Mouse (Mus musculus): Measurements from ENCODE around the gene E330034G19Rik. TPM values are rescaled to one million over a fixed set of nuclear protein-coding genes. Genes with fewer than 3 reads are reported as not detected.
"Not testable (repeated sequence)": the region's sequence is repeated elsewhere in the genome, so short reads cannot be mapped to it uniquely, and the experiment has no call there.

Gene E330034G19Rik
- polyA plus RNA-seq, 1 experiment from 2014 or later, result not detected

GRCm38 (mm10) chr14:24275534-24275933 lies 17.5 kb upstream of the E330034G19Rik start:
- H3K27me3 ChIP-seq (replicated peaks; ENCODE audit: control insufficient read depth, insufficient read depth, low read length), result no peaks in the 10 kb centered on the region
- H3K9me3 ChIP-seq (ENCODE audit: control insufficient read depth), result no peaks in the 10 kb centered on the region

GRCm38 (mm10) chr14:24281278-24281677 lies 11.7 kb upstream of the E330034G19Rik start:
- no peaks in the 10 kb centered on the region for H3K27me3 ChIP-seq (replicated peaks; ENCODE audit: control insufficient read depth, insufficient read depth, low read length)
- no peaks in the 10 kb centered on the region for H3K4me1 ChIP-seq (replicated peaks; ENCODE audit: control insufficient read depth, insufficient read depth, low read length)
- no peak overlapping the region for H3K27ac ChIP-seq (ENCODE audit: low read depth, low read length)
- H3K4me3 ChIP-seq (ENCODE audit: low read depth, low read length), result no peak overlapping the region
- H3K36me3 ChIP-seq (ENCODE audit: control insufficient read depth, insufficient read depth), result no peaks in the 10 kb centered on the region
- ATAC-seq, result peak; percentile 43; the same call in 1 of the 2 replicates
- 50% methylated on average over 4 of the region's 4 CpGs for WGBS
- no peaks in the 10 kb centered on the region for H3K9me3 ChIP-seq (ENCODE audit: control insufficient read depth)
- TF ChIP-seq CTCF (IDR thresholded peaks at IDR 0.05; ENCODE audit: low read depth), result peak; percentile 25; the same call in 1 of the 2 replicates
- H3K4me2 ChIP-seq (replicated peaks; ENCODE audit: low read depth), result no peak overlapping the region
- H3K9ac ChIP-seq (ENCODE audit: low read depth, low read length), result no peak overlapping the region

More at GRCm38 (mm10) chr14:24275534-24275933, 17.5 kb upstream of the E330034G19Rik start:
- H3K36me3 ChIP-seq (ENCODE audit: control insufficient read depth, insufficient read depth), result no peaks in the 10 kb centered on the region
- no peak for ATAC-seq
- H3K4me1 ChIP-seq (replicated peaks; ENCODE audit: control insufficient read depth, insufficient read depth, low read length), result no peaks in the 10 kb centered on the region
- H3K4me2 ChIP-seq (replicated peaks; ENCODE audit: low read depth), result no peak overlapping the region
- peak; percentile 57 for TF ChIP-seq CTCF (IDR thresholded peaks at IDR 0.05; ENCODE audit: low read depth)
- no peak overlapping the region for H3K9ac ChIP-seq (ENCODE audit: low read depth, low read length)
- H3K27ac ChIP-seq (ENCODE audit: low read depth, low read length), result no peak overlapping the region
- H3K4me3 ChIP-seq (ENCODE audit: low read depth, low read length), result no peak overlapping the region
- WGBS, result 31% methylated on average over 2 of the region's 2 CpGs

DNA sequence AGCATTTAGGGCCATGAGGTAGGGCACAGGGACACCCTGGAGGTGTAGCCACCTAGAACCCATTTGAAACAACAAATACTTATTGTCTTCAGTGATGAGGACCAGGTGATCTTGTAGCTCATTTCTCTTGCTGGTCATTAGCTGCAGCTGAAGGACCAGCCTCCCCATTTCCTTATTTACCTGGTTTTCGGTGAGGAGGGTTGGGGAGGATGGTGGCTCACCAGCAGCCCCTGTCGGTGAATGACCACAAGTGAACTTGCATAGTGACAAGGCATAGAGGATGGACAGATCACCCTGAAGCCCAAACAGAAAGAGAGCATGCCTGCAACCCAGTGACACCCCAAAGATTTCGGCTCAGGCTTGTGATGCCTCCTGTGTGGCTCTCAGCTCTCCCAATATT lies 10.7 kb upstream of the E330034G19Rik start:
- no peaks in the 10 kb centered on the region for H3K27me3 ChIP-seq (replicated peaks; ENCODE audit: control insufficient read depth, insufficient read depth, low read length)
- no peak overlapping the region for H3K4me3 ChIP-seq (ENCODE audit: low read depth, low read length)
- ATAC-seq, result no peak
- H3K9me3 ChIP-seq (ENCODE audit: control insufficient read depth), result no peaks in the 10 kb centered on the region
- TF ChIP-seq CTCF (IDR thresholded peaks at IDR 0.05; ENCODE audit: low read depth), result 0 out of 2 replicates have a peak, but pooled peaks have one; percentile 30
- 66% methylated on average over 3 of the region's 3 CpGs for WGBS
- H3K27ac ChIP-seq (ENCODE audit: low read depth, low read length), result no peak overlapping the region
- H3K9ac ChIP-seq (ENCODE audit: low read depth, low read length), result no peak overlapping the region
- no peaks in the 10 kb centered on the region for H3K4me1 ChIP-seq (replicated peaks; ENCODE audit: control insufficient read depth, insufficient read depth, low read length)
- H3K4me2 ChIP-seq (replicated peaks; ENCODE audit: low read depth), result no peak overlapping the region
- H3K36me3 ChIP-seq (ENCODE audit: control insufficient read depth, insufficient read depth), result no peaks in the 10 kb centered on the region

DNA sequence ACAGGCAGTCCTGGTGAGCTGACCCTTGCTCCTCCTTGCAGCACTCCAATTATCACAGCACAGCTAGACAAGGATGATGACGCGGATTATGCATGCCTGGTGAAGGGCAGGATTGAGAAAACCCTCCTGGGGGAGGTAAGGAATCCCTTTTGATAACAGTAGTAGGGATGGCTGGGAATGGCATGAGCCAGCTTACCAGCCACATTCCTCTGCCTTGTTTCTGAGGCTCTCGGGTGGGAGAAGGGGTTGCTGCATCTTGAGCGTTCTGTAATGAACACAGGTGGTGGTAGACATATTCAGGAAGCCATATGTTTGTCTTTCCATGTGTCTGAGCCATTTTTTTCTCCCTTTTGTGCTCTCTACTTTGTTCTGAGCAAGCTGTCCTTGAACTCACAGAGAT lies 6.9 kb upstream of the E330034G19Rik start:
- H3K4me1 ChIP-seq (replicated peaks; ENCODE audit: control insufficient read depth, insufficient read depth, low read length), result no peaks in the 10 kb centered on the region
- ATAC-seq, result no peak
- WGBS, result 63% methylated on average over 4 of the region's 4 CpGs

GRCm38 (mm10) chr14:24290726-24291125 lies 2.3 kb upstream of the E330034G19Rik start:
- no peak for TF ChIP-seq CTCF (IDR thresholded peaks at IDR 0.05; ENCODE audit: low read depth)
- Histone ChIP-seq H3K27ac (ENCODE audit: low read depth, low read length) (no peak overlapping the region), H3K4me2 (replicated peaks; ENCODE audit: low read depth) (no peak overlapping the region), H3K4me1 (replicated peaks; ENCODE audit: control insufficient read depth, insufficient read depth, low read length) (no peaks in the 10 kb centered on the region), H3K9ac (ENCODE audit: low read depth, low read length) (no peak overlapping the region), H3K9me3 (ENCODE audit: control insufficient read depth) (no peaks in the 10 kb centered on the region), H3K27me3 (replicated peaks; ENCODE audit: control insufficient read depth, insufficient read depth, low read length) (no peaks in the 10 kb centered on the region), H3K36me3 (ENCODE audit: control insufficient read depth, insufficient read depth) (no peaks in the 10 kb centered on the region), H3K4me3 (ENCODE audit: low read depth, low read length) (no peak overlapping the region)
- no peak for ATAC-seq

More for the DNA sequence above, 6.9 kb upstream of the E330034G19Rik start:
- H3K9me3 ChIP-seq (ENCODE audit: control insufficient read depth), result no peaks in the 10 kb centered on the region
- H3K36me3 ChIP-seq (ENCODE audit: control insufficient read depth, insufficient read depth), result no peaks in the 10 kb centered on the region
- H3K27me3 ChIP-seq (replicated peaks; ENCODE audit: control insufficient read depth, insufficient read depth, low read length), result no peaks in the 10 kb centered on the region
- H3K4me2 ChIP-seq (replicated peaks; ENCODE audit: low read depth), result no peak overlapping the region
- no peak overlapping the region for H3K27ac ChIP-seq (ENCODE audit: low read depth, low read length)
- no peak overlapping the region for H3K9ac ChIP-seq (ENCODE audit: low read depth, low read length)
- TF ChIP-seq CTCF (IDR thresholded peaks at IDR 0.05; ENCODE audit: low read depth), result no peak
- no peak overlapping the region for H3K4me3 ChIP-seq (ENCODE audit: low read depth, low read length)

- Histone ChIP-seq H3K9me3 (ENCODE audit: control insufficient read depth) (no peaks in the 10 kb centered on the region), H3K27me3 (replicated peaks; ENCODE audit: control insufficient read depth, insufficient read depth, low read length) (no peaks in the 10 kb centered on the region), H3K27ac (ENCODE audit: low read depth, low read length) (no peak overlapping the region), H3K4me3 (ENCODE audit: low read depth, low read length) (no peak overlapping the region), H3K36me3 (ENCODE audit: control insufficient read depth, insufficient read depth) (no peaks in the 10 kb centered on the region), H3K9ac (ENCODE audit: low read depth, low read length) (no peak overlapping the region), H3K4me2 (replicated peaks; ENCODE audit: low read depth) (no peak overlapping the region), H3K4me1 (replicated peaks; ENCODE audit: control insufficient read depth, insufficient read depth, low read length) (no peaks in the 10 kb centered on the region)
- WGBS, result 63% methylated on average over 5 of the region's 5 CpGs
- TF ChIP-seq CTCF (IDR thresholded peaks at IDR 0.05; ENCODE audit: low read depth), result no peak
- no peak for ATAC-seq
Observed at GRCm38 (mm10) chr14:24293631-24294030, 617 bp downstream of the E330034G19Rik start.

DNA sequence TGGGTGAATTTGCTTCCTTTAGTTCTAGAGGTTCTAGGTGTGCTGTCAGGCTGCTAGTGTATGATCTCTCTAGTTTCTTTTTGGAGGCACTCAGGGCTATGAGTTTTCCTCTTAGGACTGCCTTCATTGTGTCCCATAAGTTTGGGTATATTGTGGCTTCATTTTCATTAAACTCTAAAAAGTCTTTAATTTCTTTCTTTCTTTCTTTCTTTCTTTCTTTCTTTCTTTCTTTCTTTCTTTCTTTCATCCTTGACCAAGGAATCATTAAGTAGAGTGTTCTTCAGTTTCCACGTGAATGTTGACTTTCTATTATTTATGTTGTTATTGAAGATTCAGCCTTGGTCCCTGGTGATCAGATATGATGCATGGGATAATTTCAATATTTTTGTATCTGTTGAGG lies 9.1 kb downstream of the E330034G19Rik start:
- not testable (repeated sequence) for H3K27me3 ChIP-seq (replicated peaks; ENCODE audit: control insufficient read depth, insufficient read depth, low read length)
- WGBS, result 79% methylated on average over 1 of the region's 1 CpGs

More for the DNA sequence above, 9.1 kb downstream of the E330034G19Rik start:
- not testable (repeated sequence) for H3K4me1 ChIP-seq (replicated peaks; ENCODE audit: control insufficient read depth, insufficient read depth, low read length); H3K36me3 ChIP-seq (ENCODE audit: control insufficient read depth, insufficient read depth); ATAC-seq; H3K4me2 ChIP-seq (replicated peaks; ENCODE audit: low read depth); H3K9me3 ChIP-seq (ENCODE audit: control insufficient read depth); H3K27ac ChIP-seq (ENCODE audit: low read depth, low read length); H3K4me3 ChIP-seq (ENCODE audit: low read depth, low read length); H3K9ac ChIP-seq (ENCODE audit: low read depth, low read length)
